Mouse (Mus musculus): ENCODE data around the gene Pole3. TPM values are rescaled to one million over a fixed set of nuclear protein-coding genes. Genes with fewer than 3 reads are reported as not detected.

Pole3 gene
- total and polyA plus RNA-seq, 3 experiments: 32.1 to 87.5 (median 69.8) TPM

DNA sequence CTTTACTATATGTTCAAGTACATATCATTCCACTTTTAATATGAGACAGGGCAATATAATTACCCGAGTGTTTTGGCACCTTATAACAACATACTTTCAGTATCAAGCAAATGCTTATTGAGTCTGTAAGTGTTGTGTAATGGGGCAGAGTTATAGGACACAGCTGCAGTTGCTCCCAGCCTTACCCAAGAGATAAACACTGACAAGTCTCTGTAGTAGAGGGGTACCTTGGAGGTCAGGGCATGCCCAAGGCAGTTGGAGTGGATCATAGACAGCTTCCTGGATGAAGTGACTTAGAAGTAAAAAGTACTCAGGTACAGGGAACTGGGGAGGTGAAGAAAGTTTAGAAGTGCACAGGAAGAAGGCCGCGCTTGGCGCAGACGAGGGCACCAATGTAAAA is 37.7 kb downstream of the Pole3 start:
- H3K9ac ChIP-seq (ENCODE audit: insufficient read depth, low read depth): no peak overlapping the region
- no peak overlapping the region for H3K27ac ChIP-seq (ENCODE audit: insufficient read depth, low read depth)
- H3K36me3 ChIP-seq (replicated peaks in 1 of 2; ENCODE audit: control insufficient read depth in 1 of 2, insufficient read depth in 1 of 2, low read length in 1 of 2): no peaks in the 10 kb centered on the region
- DNase-seq (ENCODE audit: extremely low read depth): no peak
- in situ Hi-C loops (cut with MboI; ENCODE audit: low pct_ligation_motif_present, low pct_unique_long_range_greater_than_20kb, low sequenced_read_pairs): no loop called here
- no peaks in the 10 kb centered on the region for H3K27me3 ChIP-seq (replicated peaks)
- dilution Hi-C loops (cut with MboI; ENCODE audit: extremely low pct_ligation_motif_present, extremely low pct_unique_long_range_greater_than_20kb, low sequenced_read_pairs): no loop called here
- H3K9me3 ChIP-seq (replicated peaks; ENCODE audit: low read length): no peaks in the 10 kb centered on the region
- no peaks in the 10 kb centered on the region for H3K79me2 ChIP-seq (replicated peaks; ENCODE audit: control insufficient read depth, extremely low read depth, insufficient read depth, poor library complexity, severe bottlenecking)
- TF ChIP-seq HCFC1 (IDR thresholded peaks at IDR 0.05; ENCODE audit: low read depth, low read length) (no peak), POLR2AphosphoS2 (IDR thresholded peaks at IDR 0.05; ENCODE audit: low read depth, low read length) (no peak), ZC3H11A (IDR thresholded peaks at IDR 0.05; ENCODE audit: low read depth, low read length) (no peak), MYC (IDR thresholded peaks at IDR 0.05; ENCODE audit: low read depth, low read length) (no peak), RCOR1 (conservative IDR thresholded peaks at IDR 0.05; ENCODE audit: low read depth, low read length) (no peak), ZNF384 (IDR thresholded peaks at IDR 0.05; ENCODE audit: low read depth, low read length) (no peak), KAT2A (IDR thresholded peaks at IDR 0.05; ENCODE audit: insufficient replicate concordance, low read length) (no peak), BHLHE40 (IDR thresholded peaks at IDR 0.05; ENCODE audit: low read depth, low read length) (no peak), NELFE (IDR thresholded peaks at IDR 0.05; ENCODE audit: low read depth, low read length) (no peak), NRF1 (IDR thresholded peaks at IDR 0.05; ENCODE audit: low read depth, low read length) (no peak), ETS1 (conservative IDR thresholded peaks at IDR 0.05; ENCODE audit: low read depth, low read length) (no peak), GABPA (IDR thresholded peaks at IDR 0.05; ENCODE audit: insufficient replicate concordance, low read depth, low read length) (no peak), ZMIZ1 (IDR thresholded peaks at IDR 0.05; ENCODE audit: low read depth, low read length) (no peak), JUND (conservative IDR thresholded peaks at IDR 0.05; ENCODE audit: low read depth, low read length) (no peak), USF1 (IDR thresholded peaks at IDR 0.05; ENCODE audit: low read depth, low read length) (no peak)
- peaks cover 0 to 24% of the 10 kb centered on the region in 2 experiments; a peak in 2 of 4 replicates for H3K4me1 ChIP-seq (ENCODE audit: control insufficient read depth in 1 of 2, insufficient read depth in 2 of 2)
- no peak overlapping the region for H3K4me3 ChIP-seq (replicated peaks in 1 of 3; ENCODE audit: low read depth in 2 of 3, low read length in 2 of 3, poor library complexity in 1 of 3)
- H3K4me2 ChIP-seq (ENCODE audit: insufficient read depth, low read depth, poor library complexity, severe bottlenecking): no peak overlapping the region

DNA sequence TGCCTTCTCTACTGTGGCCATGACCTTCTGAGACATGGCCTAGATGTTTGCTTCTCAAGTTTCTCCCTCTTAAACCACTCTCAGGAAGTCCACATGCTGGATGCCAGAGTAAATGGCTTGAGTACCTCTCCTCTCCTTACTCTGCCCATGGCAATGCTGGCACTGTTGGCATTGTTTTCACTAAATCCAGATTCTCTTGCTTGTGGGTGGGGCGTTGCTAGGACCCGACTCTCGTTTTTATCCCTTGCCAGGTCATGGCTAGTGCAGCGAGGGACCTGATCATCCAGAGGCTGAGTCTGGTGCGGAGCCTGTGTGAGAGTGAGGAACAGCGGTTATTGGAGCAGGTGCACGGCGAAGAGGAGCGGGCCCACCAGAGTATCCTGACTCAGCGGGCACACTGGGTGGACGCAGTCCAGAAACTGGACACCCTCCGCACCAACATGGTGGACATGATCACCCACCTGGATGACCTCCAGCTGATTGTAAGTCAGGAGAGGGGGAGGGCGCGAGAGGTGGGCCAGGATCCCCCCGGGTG is 38.6 kb downstream of the Pole3 start:
- no peak overlapping the region for H3K4me2 ChIP-seq (ENCODE audit: insufficient read depth, low read depth, poor library complexity, severe bottlenecking)

More for the DNA sequence above, 38.6 kb downstream of the Pole3 start:
- TF ChIP-seq ZMIZ1 (IDR thresholded peaks at IDR 0.05; ENCODE audit: low read depth, low read length) (no peak), HCFC1 (IDR thresholded peaks at IDR 0.05; ENCODE audit: low read depth, low read length) (no peak)
- DNase-seq (ENCODE audit: extremely low read depth): no peak
- Histone ChIP-seq H3K27ac (ENCODE audit: insufficient read depth, low read depth) (no peak overlapping the region), H3K9ac (ENCODE audit: insufficient read depth, low read depth) (no peak overlapping the region), H3K79me2 (replicated peaks; ENCODE audit: control insufficient read depth, extremely low read depth, insufficient read depth, poor library complexity, severe bottlenecking) (no peaks in the 10 kb centered on the region), H3K27me3 (replicated peaks) (no peaks in the 10 kb centered on the region), H3K4me3 (replicated peaks in 1 of 3; ENCODE audit: low read depth in 2 of 3, low read length in 2 of 3, poor library complexity in 1 of 3) (no peak overlapping the region), H3K36me3 (replicated peaks in 1 of 2; ENCODE audit: control insufficient read depth in 1 of 2, insufficient read depth in 1 of 2, low read length in 1 of 2) (no peaks in the 10 kb centered on the region), H3K4me1 (ENCODE audit: control insufficient read depth in 1 of 2, insufficient read depth in 2 of 2) (peaks cover 3 to 33% of the 10 kb centered on the region in 2 experiments; a peak in 2 of 4 replicates), H3K9me3 (replicated peaks; ENCODE audit: low read length) (no peaks in the 10 kb centered on the region)
- in situ Hi-C loops (cut with MboI; ENCODE audit: low pct_ligation_motif_present, low pct_unique_long_range_greater_than_20kb, low sequenced_read_pairs): no loop called here
- dilution Hi-C loops (cut with MboI; ENCODE audit: extremely low pct_ligation_motif_present, extremely low pct_unique_long_range_greater_than_20kb, low sequenced_read_pairs): no loop called here
